Mouse (Mus musculus): Measurements from ENCODE around the gene Slc5a2. TPM values are rescaled to one million over a fixed set of nuclear protein-coding genes. Genes with fewer than 3 reads are reported as not detected.

Gene Slc5a2
- total and polyA plus RNA-seq, 3 experiments, result 0.37 TPM; not detected in 2

GRCm38 (mm10) chr7:128267813-128268212 lies 2.4 kb downstream of the Slc5a2 start:
- H3K4me1 ChIP-seq (ENCODE audit: control insufficient read depth, insufficient read depth, low read length), result no peaks in the 10 kb centered on the region
- no peaks in the 10 kb centered on the region for H3K79me2 ChIP-seq (replicated peaks; ENCODE audit: control insufficient read depth, insufficient read depth, low read length)
- intact Hi-C loops (cut with DNase I), result no loop called here
- no peaks in the 10 kb centered on the region for H3K36me3 ChIP-seq (ENCODE audit: control insufficient read depth, insufficient read depth, low read length)
- TF ChIP-seq EP300 (IDR thresholded peaks at IDR 0.05; ENCODE audit: insufficient read depth, low read depth, low read length), result no peak
- no peak for TF ChIP-seq CTCF (IDR thresholded peaks at IDR 0.05)
- no peak for TF ChIP-seq POLR2A (IDR thresholded peaks at IDR 0.05; ENCODE audit: insufficient read depth, low read depth, low read length)
- no peaks in the 10 kb centered on the region for H3K27me3 ChIP-seq (ENCODE audit: control insufficient read depth, insufficient read depth, low read length)
- no peak overlapping the region for H3K9ac ChIP-seq (ENCODE audit: low read depth, low read length)
- no peak for DNase-seq
- H3K27ac ChIP-seq, result no peak overlapping the region
- 82% methylated on average over 7 of the region's 7 CpGs for WGBS
- H3K4me3 ChIP-seq, result no peak overlapping the region

DNA sequence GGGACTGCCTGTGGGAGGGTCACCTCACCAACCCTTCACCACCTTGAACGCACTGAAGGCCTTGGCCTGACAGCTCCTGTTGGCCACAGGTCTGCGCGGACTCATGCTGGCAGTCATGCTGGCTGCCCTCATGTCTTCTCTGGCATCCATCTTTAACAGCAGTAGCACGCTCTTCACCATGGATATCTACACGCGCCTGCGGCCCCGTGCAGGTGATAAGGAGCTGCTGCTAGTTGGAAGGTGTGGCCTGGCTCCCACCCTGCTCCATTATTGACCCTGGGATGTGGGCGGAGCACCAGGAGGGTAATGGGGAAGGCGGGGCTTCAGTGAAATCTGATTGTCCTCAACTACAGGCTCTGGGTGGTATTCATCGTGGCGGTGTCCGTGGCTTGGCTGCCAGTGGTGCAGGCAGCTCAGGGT lies 5.0 kb downstream of the Slc5a2 start:
- intact Hi-C loops (cut with DNase I), result no loop called here
- Histone ChIP-seq H3K4me3 (no peak overlapping the region), H3K9ac (ENCODE audit: low read depth, low read length) (no peak overlapping the region), H3K4me1 (ENCODE audit: control insufficient read depth, insufficient read depth, low read length) (no peaks in the 10 kb centered on the region), H3K36me3 (ENCODE audit: control insufficient read depth, insufficient read depth, low read length) (no peaks in the 10 kb centered on the region), H3K27me3 (ENCODE audit: control insufficient read depth, insufficient read depth, low read length) (no peaks in the 10 kb centered on the region), H3K79me2 (replicated peaks; ENCODE audit: control insufficient read depth, insufficient read depth, low read length) (no peaks in the 10 kb centered on the region), H3K27ac (no peak overlapping the region)
- DNase-seq, result no peak
- TF ChIP-seq EP300 (IDR thresholded peaks at IDR 0.05; ENCODE audit: insufficient read depth, low read depth, low read length) (no peak), POLR2A (IDR thresholded peaks at IDR 0.05; ENCODE audit: insufficient read depth, low read depth, low read length) (no peak), CTCF (IDR thresholded peaks at IDR 0.05) (no peak)
- 35% methylated on average over 13 of the region's 13 CpGs for WGBS

DNA sequence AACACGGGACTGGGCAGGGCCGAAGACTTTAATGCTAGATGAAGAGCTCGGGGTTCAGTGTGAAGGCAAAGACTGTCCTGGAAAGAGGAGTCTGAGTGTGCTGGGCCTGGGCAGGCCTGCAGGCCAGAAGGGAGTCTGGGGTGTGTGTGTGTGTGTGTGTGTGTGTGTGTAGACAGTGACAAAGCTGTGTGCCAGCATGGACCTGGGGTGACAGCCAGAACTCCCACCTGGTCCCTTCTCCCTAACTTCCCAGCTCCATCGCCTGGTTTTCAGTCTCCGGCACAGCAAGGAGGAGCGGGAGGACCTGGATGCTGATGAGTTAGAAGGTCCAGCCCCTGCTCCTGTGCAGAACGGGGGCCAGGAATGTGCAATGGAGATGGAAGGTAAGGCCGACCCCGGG lies 6.0 kb downstream of the Slc5a2 start:
- no peak for TF ChIP-seq EP300 (IDR thresholded peaks at IDR 0.05; ENCODE audit: insufficient read depth, low read depth, low read length)
- no peak for TF ChIP-seq POLR2A (IDR thresholded peaks at IDR 0.05; ENCODE audit: insufficient read depth, low read depth, low read length)
- no peak for TF ChIP-seq CTCF (IDR thresholded peaks at IDR 0.05)
- DNase-seq, result no peak
- Histone ChIP-seq H3K4me3 (no peak overlapping the region), H3K4me1 (ENCODE audit: control insufficient read depth, insufficient read depth, low read length) (no peaks in the 10 kb centered on the region), H3K9ac (ENCODE audit: low read depth, low read length) (no peak overlapping the region), H3K27me3 (ENCODE audit: control insufficient read depth, insufficient read depth, low read length) (no peaks in the 10 kb centered on the region), H3K27ac (no peak overlapping the region), H3K36me3 (ENCODE audit: control insufficient read depth, insufficient read depth, low read length) (no peaks in the 10 kb centered on the region), H3K79me2 (replicated peaks; ENCODE audit: control insufficient read depth, insufficient read depth, low read length) (no peaks in the 10 kb centered on the region)
- intact Hi-C loops (cut with DNase I), result no loop called here
- 94% methylated on average over 9 of the region's 9 CpGs for WGBS

DNA sequence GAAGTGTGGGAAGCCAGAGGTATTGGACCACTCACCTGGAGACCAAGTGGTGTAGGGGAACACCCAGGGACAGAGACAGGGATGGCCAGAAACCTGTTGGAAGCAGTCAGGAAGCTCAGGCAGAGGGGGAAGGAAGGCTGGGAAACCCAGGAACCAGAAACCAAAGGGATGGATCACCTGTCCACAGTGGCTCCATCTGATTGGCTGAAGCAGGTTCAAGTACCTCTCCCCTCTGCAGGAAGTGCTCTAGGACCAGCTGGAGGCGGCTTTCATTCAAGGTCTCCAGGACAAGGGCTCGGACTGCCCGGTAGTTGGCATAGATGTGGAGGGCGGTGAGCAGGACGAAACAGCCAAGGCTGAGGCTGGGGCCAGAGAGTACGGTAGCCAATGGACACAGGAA lies 10.6 kb downstream of the Slc5a2 start:
- TF ChIP-seq EP300 (IDR thresholded peaks at IDR 0.05; ENCODE audit: insufficient read depth, low read depth, low read length), result no peak
- no peak for TF ChIP-seq POLR2A (IDR thresholded peaks at IDR 0.05; ENCODE audit: insufficient read depth, low read depth, low read length)
- no peak for TF ChIP-seq CTCF (IDR thresholded peaks at IDR 0.05)
- Histone ChIP-seq H3K27ac (no peak overlapping the region), H3K9ac (ENCODE audit: low read depth, low read length) (no peak overlapping the region), H3K27me3 (ENCODE audit: control insufficient read depth, insufficient read depth, low read length) (no peaks in the 10 kb centered on the region), H3K79me2 (replicated peaks; ENCODE audit: control insufficient read depth, insufficient read depth, low read length) (no peaks in the 10 kb centered on the region), H3K36me3 (ENCODE audit: control insufficient read depth, insufficient read depth, low read length) (no peaks in the 10 kb centered on the region), H3K4me3 (no peak overlapping the region), H3K4me1 (ENCODE audit: control insufficient read depth, insufficient read depth, low read length) (no peaks in the 10 kb centered on the region)
- DNase-seq, result no peak
- WGBS, result 92% methylated on average over 6 of the region's 6 CpGs
- intact Hi-C loops (cut with DNase I), result no loop called here

DNA sequence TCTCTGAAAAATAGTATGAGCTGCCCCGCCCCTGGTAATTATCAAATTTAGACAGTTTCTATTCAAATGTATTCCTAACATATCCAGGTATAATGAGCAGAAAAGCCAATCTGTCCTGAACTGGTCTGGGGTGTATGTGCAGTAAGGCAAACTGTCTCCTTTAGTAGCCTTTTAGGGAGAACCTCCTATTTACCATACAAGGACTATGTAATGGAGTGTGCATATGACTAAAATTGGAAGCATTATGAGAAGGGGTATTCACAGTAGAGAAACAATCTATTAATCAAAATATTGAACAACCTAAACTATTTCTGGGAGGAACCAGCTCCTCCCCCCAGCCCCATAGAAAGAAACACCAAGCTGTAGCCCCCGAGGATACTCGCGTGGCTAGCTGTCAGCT lies 14.3 kb downstream of the Slc5a2 start:
- H3K4me1 ChIP-seq (ENCODE audit: control insufficient read depth, insufficient read depth, low read length), result no peaks in the 10 kb centered on the region
- H3K4me3 ChIP-seq, result no peak overlapping the region
- H3K36me3 ChIP-seq (ENCODE audit: control insufficient read depth, insufficient read depth, low read length), result no peaks in the 10 kb centered on the region
- H3K27me3 ChIP-seq (ENCODE audit: control insufficient read depth, insufficient read depth, low read length), result no peaks in the 10 kb centered on the region
- TF ChIP-seq CTCF (IDR thresholded peaks at IDR 0.05), result no peak
- TF ChIP-seq EP300 (IDR thresholded peaks at IDR 0.05; ENCODE audit: insufficient read depth, low read depth, low read length), result no peak
- no peak for TF ChIP-seq POLR2A (IDR thresholded peaks at IDR 0.05; ENCODE audit: insufficient read depth, low read depth, low read length)
- intact Hi-C loops (cut with DNase I), result no loop called here
- no peaks in the 10 kb centered on the region for H3K79me2 ChIP-seq (replicated peaks; ENCODE audit: control insufficient read depth, insufficient read depth, low read length)
- no peak for DNase-seq
- no peak overlapping the region for H3K9ac ChIP-seq (ENCODE audit: low read depth, low read length)
- WGBS, result 93% methylated on average over 4 of the region's 4 CpGs
- H3K27ac ChIP-seq, result no peak overlapping the region

GRCm38 (mm10) chr7:128281765-128282164 lies 16.3 kb downstream of the Slc5a2 start:
- Histone ChIP-seq H3K27ac (no peak overlapping the region), H3K9ac (ENCODE audit: low read depth, low read length) (no peak overlapping the region), H3K27me3 (ENCODE audit: control insufficient read depth, insufficient read depth, low read length) (no peaks in the 10 kb centered on the region), H3K79me2 (replicated peaks; ENCODE audit: control insufficient read depth, insufficient read depth, low read length) (no peaks in the 10 kb centered on the region), H3K4me1 (ENCODE audit: control insufficient read depth, insufficient read depth, low read length) (no peaks in the 10 kb centered on the region), H3K36me3 (ENCODE audit: control insufficient read depth, insufficient read depth, low read length) (no peaks in the 10 kb centered on the region), H3K4me3 (no peak overlapping the region)
- intact Hi-C loops (cut with DNase I), result no loop called here
- DNase-seq, result no peak
- no peak for TF ChIP-seq CTCF (IDR thresholded peaks at IDR 0.05)
- no peak for TF ChIP-seq EP300 (IDR thresholded peaks at IDR 0.05; ENCODE audit: insufficient read depth, low read depth, low read length)
- no peak for TF ChIP-seq POLR2A (IDR thresholded peaks at IDR 0.05; ENCODE audit: insufficient read depth, low read depth, low read length)
- WGBS, result 91% methylated on average over 11 of the region's 11 CpGs
